Mouse (Mus musculus): ENCODE measurements around the gene Atp6v1a. TPM values are rescaled to one million over a fixed set of nuclear protein-coding genes. Genes with fewer than 3 reads are reported as not detected.

Atp6v1a gene
- polyA plus RNA-seq, 1 experiment, result 18.4 TPM

DNA sequence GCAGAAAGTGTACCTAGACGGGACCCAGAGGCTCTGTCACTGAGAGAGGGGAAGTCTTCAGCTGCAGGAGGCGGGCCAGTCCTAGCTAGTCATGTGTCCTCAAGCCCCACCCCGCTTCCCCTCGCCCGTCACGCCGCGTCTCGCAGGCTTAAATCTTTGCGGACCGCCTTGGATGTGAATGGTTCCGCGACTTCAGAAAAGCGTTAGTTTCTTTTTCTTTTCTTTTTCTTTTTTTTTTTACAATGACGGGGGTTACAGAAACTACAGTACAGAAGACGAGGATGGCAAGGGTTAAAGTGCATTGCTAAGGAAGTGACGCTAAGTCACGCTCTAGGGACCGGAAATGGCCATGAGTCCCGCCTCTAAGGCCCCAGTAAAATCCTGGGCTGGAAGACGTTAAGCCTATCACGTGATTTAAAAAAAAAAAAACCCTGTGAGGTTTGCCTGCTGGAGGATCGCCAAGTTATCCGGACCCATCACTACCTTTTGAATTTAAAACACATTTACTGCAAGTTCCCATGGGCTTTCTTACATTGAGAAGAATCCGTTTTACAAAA is 448 bp downstream of the Atp6v1a start:
- H3K4me1 ChIP-seq (replicated peaks; ENCODE audit: control insufficient read depth, insufficient read depth, low read length), result peaks cover 8% of the 10 kb centered on the region

DNA sequence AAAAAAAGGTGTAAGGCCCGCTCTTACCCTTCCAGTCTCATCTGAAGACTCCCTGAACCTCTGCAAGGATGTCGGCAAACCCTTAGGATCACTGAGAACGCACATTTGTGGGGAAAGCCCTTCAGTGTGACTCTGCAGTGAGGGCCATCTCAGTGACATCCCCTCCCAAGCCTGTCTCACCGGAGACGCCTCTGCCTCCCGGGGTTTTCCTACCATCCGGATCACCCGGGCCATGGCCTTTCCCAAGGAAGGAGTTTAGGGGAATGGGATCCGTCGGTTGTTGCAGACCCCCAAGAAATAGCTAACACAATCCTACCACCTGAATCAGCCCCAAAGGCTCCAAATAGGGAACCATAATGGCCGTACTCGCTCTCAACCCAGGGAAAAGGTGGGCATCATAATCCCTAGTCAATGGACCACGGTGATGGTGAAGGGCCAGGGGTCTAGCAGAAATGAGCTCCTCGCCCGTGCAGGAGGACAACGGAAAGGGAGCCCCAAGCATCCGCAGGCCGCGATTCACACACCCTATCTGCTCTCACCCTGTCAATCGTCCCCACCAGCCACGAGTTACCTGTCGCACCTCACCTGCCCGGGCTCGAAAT is 1.0 kb downstream of the Atp6v1a start:
- Histone ChIP-seq H3K4me3 (ENCODE audit: control insufficient read depth, insufficient read depth, low read length) (peak overlapping the region; percentile 63), H3K4me1 (replicated peaks; ENCODE audit: control insufficient read depth, insufficient read depth, low read length) (peaks cover 8% of the 10 kb centered on the region), H3K27me3 (ENCODE audit: control insufficient read depth, insufficient read depth, low read length) (no peaks in the 10 kb centered on the region), H3K36me3 (ENCODE audit: control insufficient read depth, insufficient read depth, low read length) (no peaks in the 10 kb centered on the region), H3K27ac (ENCODE audit: control insufficient read depth, insufficient read depth, low read length) (peak overlapping the region; percentile 1; the same call in 1 of the 2 replicates)
- DNase-seq, result no peak
- TF ChIP-seq CTCF (IDR thresholded peaks at IDR 0.05; ENCODE audit: borderline replicate concordance, control insufficient read depth, extremely low read depth, insufficient read depth, low read length, poor library complexity), result no peak
- no peak; the same call in 1 of the 2 replicates for TF ChIP-seq POLR2A (IDR thresholded peaks at IDR 0.05; ENCODE audit: control insufficient read depth, extremely low read depth, insufficient read depth, low read length, poor library complexity)
- WGBS, result 1% methylated on average over 24 of the region's 24 CpGs

More for the DNA sequence above, 448 bp downstream of the Atp6v1a start:
- Histone ChIP-seq H3K27me3 (ENCODE audit: control insufficient read depth, insufficient read depth, low read length) (no peaks in the 10 kb centered on the region), H3K27ac (ENCODE audit: control insufficient read depth, insufficient read depth, low read length) (peak overlapping the region; percentile 98), H3K4me3 (ENCODE audit: control insufficient read depth, insufficient read depth, low read length) (peak overlapping the region; percentile 72), H3K36me3 (ENCODE audit: control insufficient read depth, insufficient read depth, low read length) (no peaks in the 10 kb centered on the region)
- TF ChIP-seq POLR2A (IDR thresholded peaks at IDR 0.05; ENCODE audit: control insufficient read depth, extremely low read depth, insufficient read depth, low read length, poor library complexity) (no peak), CTCF (IDR thresholded peaks at IDR 0.05; ENCODE audit: borderline replicate concordance, control insufficient read depth, extremely low read depth, insufficient read depth, low read length, poor library complexity) (0 out of 2 replicates have a peak, but pooled peaks have one; percentile 56)
- DNase-seq, result peak; percentile 82
- WGBS, result under 1% methylated on average over 25 of the region's 25 CpGs

DNA sequence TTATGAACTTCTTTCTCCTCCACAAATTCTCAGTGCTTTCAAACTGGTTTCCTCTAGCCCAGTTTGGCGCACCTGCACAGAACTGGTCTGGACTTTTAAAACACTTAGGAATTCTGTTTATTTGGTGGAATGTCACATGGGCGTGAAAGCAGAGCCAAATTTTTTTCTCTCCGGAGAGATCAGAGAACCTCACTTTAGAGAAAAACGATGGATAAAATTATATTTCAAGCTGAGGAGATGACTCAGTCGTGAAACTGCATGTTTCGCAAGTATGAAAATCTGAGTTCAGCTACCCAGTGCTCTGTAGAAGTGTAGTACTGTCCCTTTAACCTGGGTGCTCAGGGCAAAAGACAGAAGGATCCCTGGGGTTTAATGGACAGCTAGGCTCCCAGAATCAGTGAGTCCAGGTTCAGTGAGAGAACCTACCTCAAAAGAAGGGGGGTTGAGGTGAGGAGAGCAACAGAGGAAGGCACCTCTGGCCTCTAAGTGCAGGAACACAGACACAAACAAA is 2.9 kb downstream of the Atp6v1a start:
- no peak overlapping the region for H3K4me3 ChIP-seq (ENCODE audit: control insufficient read depth, insufficient read depth, low read length)
- TF ChIP-seq CTCF (IDR thresholded peaks at IDR 0.05; ENCODE audit: borderline replicate concordance, control insufficient read depth, extremely low read depth, insufficient read depth, low read length, poor library complexity), result no peak
- TF ChIP-seq POLR2A (IDR thresholded peaks at IDR 0.05; ENCODE audit: control insufficient read depth, extremely low read depth, insufficient read depth, low read length, poor library complexity), result no peak
- H3K27me3 ChIP-seq (ENCODE audit: control insufficient read depth, insufficient read depth, low read length), result no peaks in the 10 kb centered on the region
- 75% methylated on average over 6 of the region's 6 CpGs for WGBS
- H3K36me3 ChIP-seq (ENCODE audit: control insufficient read depth, insufficient read depth, low read length), result no peaks in the 10 kb centered on the region
- no peak overlapping the region for H3K27ac ChIP-seq (ENCODE audit: control insufficient read depth, insufficient read depth, low read length)
- no peak for DNase-seq
- peaks cover 7% of the 10 kb centered on the region for H3K4me1 ChIP-seq (replicated peaks; ENCODE audit: control insufficient read depth, insufficient read depth, low read length)

DNA sequence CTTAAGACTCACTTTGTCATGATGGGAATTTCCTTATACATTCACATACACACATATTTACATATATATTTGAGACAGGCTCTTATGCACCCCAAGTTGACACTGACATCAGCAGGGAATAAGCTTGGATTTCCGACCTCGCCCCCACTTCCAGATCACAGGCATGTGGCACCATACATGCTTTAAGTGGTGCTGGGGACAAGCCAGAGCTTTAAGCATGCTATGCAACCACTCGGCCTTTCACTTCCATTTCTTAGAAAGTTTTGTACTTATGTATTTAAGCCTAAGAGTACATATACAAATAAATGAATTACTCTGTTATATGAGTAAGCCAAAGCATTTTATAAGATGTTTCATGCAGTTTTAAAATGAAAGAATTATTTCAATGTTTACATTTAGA is 6.3 kb downstream of the Atp6v1a start:
- H3K36me3 ChIP-seq (ENCODE audit: control insufficient read depth, insufficient read depth, low read length), result no peaks in the 10 kb centered on the region
- WGBS, result 93% methylated on average over 3 of the region's 3 CpGs
- H3K4me3 ChIP-seq (ENCODE audit: control insufficient read depth, insufficient read depth, low read length), result no peak overlapping the region
- TF ChIP-seq CTCF (IDR thresholded peaks at IDR 0.05; ENCODE audit: borderline replicate concordance, control insufficient read depth, extremely low read depth, insufficient read depth, low read length, poor library complexity) (no peak), POLR2A (IDR thresholded peaks at IDR 0.05; ENCODE audit: control insufficient read depth, extremely low read depth, insufficient read depth, low read length, poor library complexity) (no peak)
- no peak for DNase-seq
- H3K27ac ChIP-seq (ENCODE audit: control insufficient read depth, insufficient read depth, low read length), result no peak overlapping the region
- no peaks in the 10 kb centered on the region for H3K27me3 ChIP-seq (ENCODE audit: control insufficient read depth, insufficient read depth, low read length)
- H3K4me1 ChIP-seq (replicated peaks; ENCODE audit: control insufficient read depth, insufficient read depth, low read length), result peaks cover 2% of the 10 kb centered on the region

DNA sequence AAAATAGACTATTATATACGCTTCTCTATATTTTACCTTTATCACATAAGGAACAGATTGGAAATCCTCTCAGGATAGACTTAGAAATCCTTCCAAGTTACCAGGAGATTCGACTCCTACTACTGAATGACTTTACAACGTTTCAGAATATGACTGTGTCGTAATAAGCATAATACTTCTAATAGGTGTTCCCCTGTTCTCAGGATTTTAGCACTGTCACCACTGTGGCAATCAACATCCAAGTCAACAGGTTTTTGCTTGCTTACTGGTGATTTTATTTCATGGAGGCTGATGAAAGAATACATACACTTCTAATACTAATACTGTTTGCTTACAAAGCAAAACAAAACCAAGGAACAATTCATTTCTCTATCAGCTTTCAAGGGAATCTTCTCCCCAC is 7.2 kb downstream of the Atp6v1a start:
- WGBS, result 84% methylated on average over 4 of the region's 4 CpGs

DNA sequence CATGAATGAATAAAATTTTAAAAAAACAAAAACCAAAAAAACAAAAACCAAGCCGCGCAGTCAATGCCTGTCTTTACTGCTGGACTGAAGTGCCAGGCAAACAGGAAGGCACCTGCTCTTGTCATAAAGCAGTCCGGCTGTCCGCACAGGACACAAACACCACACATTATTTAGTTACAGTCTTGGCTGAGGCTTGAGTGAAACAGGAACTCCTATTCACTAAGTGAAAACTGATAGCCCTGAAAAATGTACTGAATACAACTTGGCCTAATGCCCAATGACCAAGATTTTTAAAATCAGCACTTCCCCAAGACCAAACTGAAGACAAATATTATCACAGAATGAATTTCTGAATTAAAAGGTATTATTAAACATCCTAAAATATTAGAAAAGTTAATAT is 13.1 kb downstream of the Atp6v1a start:
- no peak for DNase-seq
- Histone ChIP-seq H3K4me3 (ENCODE audit: control insufficient read depth, insufficient read depth, low read length) (no peak overlapping the region), H3K27ac (ENCODE audit: control insufficient read depth, insufficient read depth, low read length) (no peak overlapping the region), H3K4me1 (replicated peaks; ENCODE audit: control insufficient read depth, insufficient read depth, low read length) (no peaks in the 10 kb centered on the region), H3K36me3 (ENCODE audit: control insufficient read depth, insufficient read depth, low read length) (no peaks in the 10 kb centered on the region; the same call in 1 of the 2 replicates), H3K27me3 (ENCODE audit: control insufficient read depth, insufficient read depth, low read length) (no peaks in the 10 kb centered on the region)
- TF ChIP-seq CTCF (IDR thresholded peaks at IDR 0.05; ENCODE audit: borderline replicate concordance, control insufficient read depth, extremely low read depth, insufficient read depth, low read length, poor library complexity) (no peak), POLR2A (IDR thresholded peaks at IDR 0.05; ENCODE audit: control insufficient read depth, extremely low read depth, insufficient read depth, low read length, poor library complexity) (no peak)
- 83% methylated on average over 4 of the region's 4 CpGs for WGBS

More for the DNA sequence above, 7.2 kb downstream of the Atp6v1a start:
- Histone ChIP-seq H3K27ac (ENCODE audit: control insufficient read depth, insufficient read depth, low read length) (no peak overlapping the region), H3K27me3 (ENCODE audit: control insufficient read depth, insufficient read depth, low read length) (no peaks in the 10 kb centered on the region), H3K36me3 (ENCODE audit: control insufficient read depth, insufficient read depth, low read length) (no peaks in the 10 kb centered on the region; the same call in 1 of the 2 replicates), H3K4me3 (ENCODE audit: control insufficient read depth, insufficient read depth, low read length) (no peak overlapping the region), H3K4me1 (replicated peaks; ENCODE audit: control insufficient read depth, insufficient read depth, low read length) (no peaks in the 10 kb centered on the region)
- no peak for TF ChIP-seq POLR2A (IDR thresholded peaks at IDR 0.05; ENCODE audit: control insufficient read depth, extremely low read depth, insufficient read depth, low read length, poor library complexity)
- TF ChIP-seq CTCF (IDR thresholded peaks at IDR 0.05; ENCODE audit: borderline replicate concordance, control insufficient read depth, extremely low read depth, insufficient read depth, low read length, poor library complexity), result no peak
- no peak for DNase-seq

Data from thymus, adult 2 months (tissue).